Mouse (Mus musculus): ENCODE results near the gene Cwh43. TPM values are rescaled to one million over a fixed set of nuclear protein-coding genes. Genes with fewer than 3 reads are reported as not detected.

The Cwh43 gene
- polyA plus RNA-seq (2016; fragmentation: Nextera tagmentation; extraction: Ambion mirVana) = 0.20 TPM in 1 of 2 replicates, not detected in the other

DNA sequence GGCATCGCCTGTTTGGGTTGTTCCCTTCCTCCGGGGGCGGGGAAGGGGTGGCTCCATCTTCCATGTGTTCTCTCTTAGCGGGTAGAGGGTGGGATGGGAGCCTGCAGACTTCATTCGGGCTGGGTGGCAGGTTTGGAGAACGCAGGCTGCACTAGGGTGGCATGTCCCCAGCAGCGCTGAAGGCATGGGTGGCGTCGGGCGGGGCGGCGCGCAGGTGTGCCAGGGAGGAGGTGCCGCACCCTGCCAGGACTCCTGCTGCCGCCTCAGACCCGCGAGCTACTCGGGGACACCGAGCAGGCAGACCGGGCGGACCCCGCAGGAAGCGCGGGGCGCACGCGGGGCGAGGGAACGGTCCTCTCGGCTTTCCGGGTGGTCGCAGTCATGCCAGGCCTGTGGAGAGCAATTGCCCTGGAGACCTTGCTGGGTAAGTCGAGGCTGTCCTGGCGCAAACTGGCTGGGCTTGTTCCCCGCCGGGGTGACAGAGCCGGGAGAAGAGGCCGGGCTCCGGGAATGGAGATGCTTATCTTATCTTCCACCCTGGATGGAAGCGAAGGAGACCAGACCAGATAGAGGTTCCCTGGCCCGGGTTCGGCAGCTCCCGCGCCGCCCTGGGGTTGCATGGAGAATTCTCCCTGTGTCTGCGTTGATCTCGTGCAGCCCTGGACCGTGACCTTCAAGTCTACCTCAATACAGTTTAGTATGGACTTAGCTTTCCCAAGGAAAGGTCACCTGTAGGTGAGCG lies at the start of gene Cwh43:
TSS of gene Cwh43 (plus strand) at position 95 of the 742 bp plus-strand sequence.
- no peak for ATAC-seq (ENCODE audit: low FRiP score, low read depth)

DNA sequence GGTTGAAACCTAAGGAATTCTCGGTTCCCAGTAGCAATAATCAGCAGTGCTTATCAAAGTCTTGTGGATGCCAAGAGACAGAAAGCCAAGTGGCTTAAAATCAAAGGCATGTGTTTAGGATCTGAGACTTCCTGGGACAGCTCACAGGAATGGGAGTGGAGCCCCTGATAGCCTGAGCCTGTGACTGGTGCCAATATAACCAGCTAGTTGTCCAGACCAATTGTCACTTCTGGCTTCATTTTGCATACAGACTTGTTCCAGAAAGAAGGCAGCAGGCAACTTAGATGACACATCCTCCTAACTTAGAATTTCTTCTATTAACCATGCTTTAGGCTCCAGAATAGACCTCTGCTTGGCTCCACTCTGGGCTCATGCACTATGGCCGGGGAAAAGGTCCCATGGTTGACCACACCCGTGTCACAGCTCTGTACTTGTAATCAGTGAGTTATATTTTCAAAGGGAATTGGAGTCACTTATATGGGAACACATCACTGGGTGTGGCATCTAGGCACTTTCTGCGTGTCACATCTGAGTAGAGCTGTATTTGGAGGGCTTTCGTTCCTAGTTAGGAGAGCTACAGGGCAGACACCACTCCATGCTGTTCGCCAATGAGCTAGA lies 46.6 kb upstream of the Cwh43 start:
- Histone ChIP-seq H3K27ac (replicated peaks) (no peak overlapping the region), H3K36me3 (no peaks in the 10 kb centered on the region), H3K4me3 (no peak overlapping the region), H3K4me1 (peaks cover 4% of the 10 kb centered on the region), H3K4me2 (replicated peaks) (no peak overlapping the region), H3K27me3 (0 out of 2 replicates have a peak, but pooled peaks cover 5% of the 10 kb centered on the region), H3K9me3 (no peaks in the 10 kb centered on the region), H3K9ac (replicated peaks) (no peak overlapping the region)
- no peak for ATAC-seq (ENCODE audit: low FRiP score, low read depth)
- WGBS = 84% methylated on average over 6 of the region's 6 CpGs

More for the DNA sequence above, at the start of gene Cwh43:
- Histone ChIP-seq H3K4me1 (peaks cover 9% of the 10 kb centered on the region), H3K4me2 (replicated peaks) (peak within 1 kb of the TSS; percentile 69), H3K9me3 (no peaks in the 10 kb centered on the region), H3K27me3 (peaks cover 42% of the 10 kb centered on the region), H3K27ac (replicated peaks) (no peak within 1 kb of the TSS), H3K4me3 (peak within 1 kb of the TSS; percentile 41), H3K36me3 (no peaks in the 10 kb centered on the region), H3K9ac (replicated peaks) (peak within 1 kb of the TSS; percentile 16; the same call in 1 of the 2 replicates)
- WGBS = 4% methylated on average over 49 of the region's 49 CpGs

DNA sequence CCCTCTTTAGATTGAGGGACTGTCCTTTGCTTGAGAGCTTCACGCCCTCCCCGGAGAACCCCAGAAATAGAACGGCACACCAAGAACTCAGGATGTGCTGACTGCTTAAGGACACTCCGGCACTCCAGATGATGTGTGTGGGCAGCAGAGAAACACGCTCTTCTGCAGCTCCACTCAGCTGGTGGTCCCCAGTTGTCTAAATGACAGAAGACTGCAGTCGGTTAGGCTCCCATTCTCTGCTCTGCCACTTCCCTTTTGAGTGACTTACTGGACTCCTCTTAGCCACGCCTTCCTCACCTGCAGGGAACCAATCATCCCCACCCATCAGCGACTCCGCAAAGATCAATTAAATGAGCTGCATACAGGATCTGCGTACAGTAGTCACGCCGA lies 46.1 kb upstream of the Cwh43 start:
- WGBS = 39% methylated on average over 12 of the region's 12 CpGs
- Histone ChIP-seq H3K27ac (replicated peaks) (no peak overlapping the region), H3K36me3 (no peaks in the 10 kb centered on the region), H3K4me3 (no peak overlapping the region), H3K27me3 (0 out of 2 replicates have a peak, but pooled peaks cover 5% of the 10 kb centered on the region), H3K4me1 (no peaks in the 10 kb centered on the region; the same call in 1 of the 2 replicates), H3K4me2 (replicated peaks) (peak overlapping the region; percentile 25; the same call in 1 of the 2 replicates), H3K9ac (replicated peaks) (no peak overlapping the region), H3K9me3 (no peaks in the 10 kb centered on the region)
- ATAC-seq (ENCODE audit: low FRiP score, low read depth) = no peak

DNA sequence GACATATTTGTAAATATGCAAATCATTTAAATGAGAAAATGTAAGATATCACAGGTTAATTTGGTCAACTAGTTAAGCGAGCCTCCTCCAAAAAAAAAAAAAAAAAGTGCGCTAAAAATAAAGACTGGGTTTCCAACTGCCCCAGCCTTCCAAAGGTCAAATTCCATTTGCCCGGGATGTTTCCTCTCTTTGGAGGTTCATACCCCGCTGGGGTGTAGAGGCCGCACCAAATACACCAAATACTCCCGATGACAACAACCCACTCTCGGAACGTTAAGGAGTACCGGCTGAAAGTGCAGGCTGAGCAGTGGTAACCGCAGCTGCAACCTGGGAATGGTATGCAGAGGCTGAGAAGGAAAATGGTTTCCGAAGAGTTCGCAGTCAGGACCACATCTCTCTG lies 45.6 kb upstream of the Cwh43 start:
- no peaks in the 10 kb centered on the region for H3K36me3 ChIP-seq
- no peaks in the 10 kb centered on the region; the same call in 1 of the 2 replicates for H3K4me1 ChIP-seq
- H3K27me3 ChIP-seq = 0 out of 2 replicates have a peak, but pooled peaks cover 5% of the 10 kb centered on the region
- no peak for ATAC-seq (ENCODE audit: low FRiP score, low read depth)
- H3K4me3 ChIP-seq = no peak overlapping the region
- WGBS = 31% methylated on average over 12 of the region's 12 CpGs
- no peaks in the 10 kb centered on the region for H3K9me3 ChIP-seq
- H3K4me2 ChIP-seq (replicated peaks) = peak overlapping the region; percentile 25; the same call in 1 of the 2 replicates
- no peak overlapping the region for H3K9ac ChIP-seq (replicated peaks)
- no peak overlapping the region for H3K27ac ChIP-seq (replicated peaks)

DNA sequence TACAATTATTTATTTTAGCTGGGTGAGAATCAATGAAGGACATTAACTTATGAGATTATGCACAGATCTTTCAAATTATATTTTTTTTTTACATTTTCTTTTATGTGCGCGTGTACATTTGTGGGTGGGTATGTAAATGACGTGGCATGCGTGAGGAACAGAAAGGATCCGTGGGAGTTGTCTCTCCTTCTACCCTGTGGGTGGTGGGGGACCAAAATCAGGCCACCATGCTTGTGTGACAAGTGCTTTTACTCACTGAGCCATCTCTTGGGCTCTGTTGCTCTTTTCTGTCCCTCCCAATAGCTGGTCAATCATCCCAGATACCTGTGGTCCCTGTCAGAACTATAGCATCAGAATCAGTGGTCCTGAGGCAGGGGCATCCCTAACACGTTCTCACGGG lies 43.5 kb upstream of the Cwh43 start:
- WGBS = 85% methylated on average over 7 of the region's 7 CpGs
- H3K27me3 ChIP-seq = 0 out of 2 replicates have a peak, but pooled peaks cover 5% of the 10 kb centered on the region
- no peak overlapping the region for H3K4me3 ChIP-seq
- no peaks in the 10 kb centered on the region; the same call in 1 of the 2 replicates for H3K4me1 ChIP-seq
- no peak overlapping the region for H3K27ac ChIP-seq (replicated peaks)
- no peaks in the 10 kb centered on the region for H3K36me3 ChIP-seq
- no peak overlapping the region for H3K9ac ChIP-seq (replicated peaks)
- no peaks in the 10 kb centered on the region for H3K9me3 ChIP-seq
- ATAC-seq (ENCODE audit: low FRiP score, low read depth) = no peak
- no peak overlapping the region for H3K4me2 ChIP-seq (replicated peaks)

DNA sequence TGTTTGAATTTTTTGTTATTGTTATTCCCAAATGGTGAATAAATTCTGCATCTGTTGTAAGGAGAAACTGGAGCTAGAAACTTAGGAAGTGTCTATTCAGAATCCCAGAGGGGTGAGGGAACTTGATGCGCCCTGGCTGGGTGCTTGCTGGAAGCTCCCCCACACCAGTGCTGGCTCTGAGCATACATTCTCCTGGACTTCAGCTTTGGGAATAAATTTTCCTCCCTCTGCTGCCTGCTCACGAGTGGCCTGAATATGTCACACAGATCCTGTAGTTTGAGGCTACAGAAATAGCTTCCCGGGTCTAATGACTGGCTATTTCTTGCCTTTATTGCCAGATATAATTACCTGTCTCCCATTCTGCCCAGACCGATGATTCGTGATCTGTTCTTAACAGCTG lies 43.1 kb upstream of the Cwh43 start:
- 86% methylated on average over 5 of the region's 5 CpGs for WGBS
- no peaks in the 10 kb centered on the region for H3K9me3 ChIP-seq

DNA sequence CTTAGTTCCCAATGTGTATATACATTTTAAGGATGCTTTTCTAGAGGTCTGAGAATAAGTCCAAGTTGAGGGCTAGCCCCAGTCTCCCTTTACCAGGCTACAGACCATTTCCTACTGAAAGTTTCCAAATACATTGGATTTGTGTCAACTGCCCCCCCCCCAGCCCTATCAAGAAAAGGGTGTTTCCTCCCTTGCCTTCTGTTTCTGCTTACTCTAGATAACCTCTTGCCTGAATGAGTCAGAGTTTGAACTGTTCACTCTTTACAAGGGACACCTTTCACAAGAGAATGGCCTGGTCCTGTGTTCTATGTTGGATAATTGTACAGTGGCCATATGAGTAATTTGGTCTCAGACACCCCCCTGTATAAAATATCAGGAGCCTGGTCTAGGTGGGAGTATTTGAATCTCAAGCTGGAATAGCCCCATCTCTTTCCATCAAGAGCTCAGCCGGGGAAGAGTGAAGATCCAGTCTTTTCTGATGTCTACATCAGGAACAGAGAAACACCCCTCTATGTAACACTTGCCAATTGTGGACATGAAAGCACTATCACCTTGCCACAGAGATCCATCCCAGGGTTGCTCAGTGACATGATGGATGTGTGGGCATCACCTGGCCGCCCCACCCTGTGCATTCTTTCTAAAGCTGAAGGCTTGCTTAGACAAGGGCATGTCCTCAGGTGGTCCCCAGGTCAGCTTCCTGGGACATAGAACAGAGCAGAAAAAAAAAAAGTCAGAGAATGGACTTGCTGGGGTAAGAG lies 41.6 kb upstream of the Cwh43 start:
- Histone ChIP-seq H3K9ac (replicated peaks) (no peak overlapping the region), H3K4me1 (no peaks in the 10 kb centered on the region; the same call in 1 of the 2 replicates), H3K4me2 (replicated peaks) (no peak overlapping the region), H3K27ac (replicated peaks) (no peak overlapping the region), H3K4me3 (no peak overlapping the region), H3K27me3 (0 out of 2 replicates have a peak, but pooled peaks cover 7% of the 10 kb centered on the region), H3K9me3 (no peaks in the 10 kb centered on the region), H3K36me3 (no peaks in the 10 kb centered on the region)
- no peak for ATAC-seq (ENCODE audit: low FRiP score, low read depth)
- WGBS = 93% methylated on average over 2 of the region's 2 CpGs

More for the DNA sequence above, 43.1 kb upstream of the Cwh43 start:
- no peak overlapping the region for H3K4me2 ChIP-seq (replicated peaks)
- H3K4me1 ChIP-seq = no peaks in the 10 kb centered on the region; the same call in 1 of the 2 replicates
- no peak overlapping the region for H3K27ac ChIP-seq (replicated peaks)
- no peak overlapping the region for H3K4me3 ChIP-seq
- 0 out of 2 replicates have a peak, but pooled peaks cover 5% of the 10 kb centered on the region for H3K27me3 ChIP-seq
- ATAC-seq (ENCODE audit: low FRiP score, low read depth) = no peak
- no peak overlapping the region for H3K9ac ChIP-seq (replicated peaks)
- no peaks in the 10 kb centered on the region for H3K36me3 ChIP-seq

DNA sequence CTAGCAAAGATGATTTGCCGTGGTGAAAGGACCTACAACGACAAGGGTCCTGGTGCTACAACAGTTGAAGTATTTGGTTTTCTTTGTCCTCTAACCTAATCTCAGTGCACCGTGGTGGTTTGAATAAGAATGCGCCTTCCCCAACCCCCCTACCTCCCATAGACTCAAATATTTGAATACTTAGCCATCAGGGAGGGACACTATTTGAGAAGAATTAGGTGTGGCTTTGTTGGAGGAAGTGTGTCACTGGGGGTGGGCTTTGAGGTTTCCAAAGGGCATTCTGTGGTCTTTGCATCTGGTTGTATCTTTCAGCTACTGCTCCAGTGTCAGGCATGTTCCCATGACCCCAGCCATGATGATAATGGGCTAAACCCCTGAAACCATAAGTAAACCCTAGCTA lies 38.0 kb upstream of the Cwh43 start:
- Histone ChIP-seq H3K36me3 (no peaks in the 10 kb centered on the region), H3K9me3 (no peaks in the 10 kb centered on the region), H3K27ac (replicated peaks) (no peak overlapping the region), H3K4me3 (no peak overlapping the region), H3K27me3 (peaks cover 13% of the 10 kb centered on the region), H3K4me2 (replicated peaks) (no peak overlapping the region), H3K4me1 (no peaks in the 10 kb centered on the region), H3K9ac (replicated peaks) (no peak overlapping the region)
- 65% methylated on average over 4 of the region's 4 CpGs for WGBS
- no peak for ATAC-seq (ENCODE audit: low FRiP score, low read depth)

DNA sequence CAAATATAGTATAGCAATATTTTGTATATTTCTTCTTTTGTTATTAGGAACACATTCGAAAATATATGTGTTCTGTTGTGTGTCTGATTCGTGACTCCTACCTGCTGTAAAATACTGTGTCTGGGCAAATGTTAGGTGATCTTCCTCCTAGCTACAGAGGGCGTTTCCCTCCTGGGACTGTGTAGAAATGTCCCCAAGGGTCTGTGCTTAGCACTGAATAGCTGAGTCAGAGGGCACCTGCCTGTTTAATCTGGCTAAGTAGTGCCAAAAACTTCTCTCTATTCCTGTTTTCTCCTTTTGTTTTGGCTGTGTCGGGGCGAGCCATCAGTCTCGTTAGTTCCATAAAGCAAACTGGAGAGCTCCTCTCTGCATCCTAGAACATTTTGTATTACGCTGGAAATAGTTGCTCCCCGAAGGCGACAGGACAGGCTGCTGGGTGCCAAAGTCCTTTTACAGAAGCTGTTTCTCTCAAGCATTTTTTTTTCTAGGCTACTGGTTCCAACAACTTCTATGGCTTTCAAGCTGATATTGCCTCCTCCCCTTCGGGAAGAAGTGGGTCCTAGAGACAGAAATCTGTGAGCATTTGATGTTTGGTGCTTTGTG lies 36.9 kb upstream of the Cwh43 start:
- H3K9me3 ChIP-seq = no peaks in the 10 kb centered on the region
- H3K27me3 ChIP-seq = peaks cover 19% of the 10 kb centered on the region
- no peaks in the 10 kb centered on the region for H3K36me3 ChIP-seq
- no peak overlapping the region for H3K27ac ChIP-seq (replicated peaks)
- no peaks in the 10 kb centered on the region for H3K4me1 ChIP-seq
- no peak overlapping the region for H3K4me3 ChIP-seq
- no peak overlapping the region for H3K4me2 ChIP-seq (replicated peaks)
- H3K9ac ChIP-seq (replicated peaks) = no peak overlapping the region
- 76% methylated on average over 10 of the region's 10 CpGs for WGBS
- no peak for ATAC-seq (ENCODE audit: low FRiP score, low read depth)

DNA sequence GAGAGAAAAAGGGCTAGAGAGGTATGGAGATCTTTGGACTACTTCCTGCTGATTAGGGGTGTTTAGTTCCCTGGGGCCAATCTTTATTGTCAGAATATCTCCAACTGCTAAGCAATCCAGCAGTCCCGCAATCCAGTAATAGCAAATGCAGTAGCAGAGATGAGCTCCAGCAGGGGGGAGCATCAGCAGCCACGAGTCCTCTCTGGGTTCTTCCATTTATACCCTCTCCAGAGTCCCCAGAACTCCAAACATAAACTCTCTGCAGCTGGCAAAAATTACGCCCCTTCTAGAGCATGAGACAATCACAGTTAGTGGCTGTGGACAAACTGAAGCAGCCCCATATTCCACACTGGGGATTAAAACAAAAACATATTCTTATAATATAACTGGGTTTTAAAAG lies 36.1 kb upstream of the Cwh43 start:
- ATAC-seq (ENCODE audit: low FRiP score, low read depth) = no peak
- WGBS = 54% methylated on average over 3 of the region's 3 CpGs
- no peak overlapping the region for H3K4me3 ChIP-seq
- no peak overlapping the region for H3K4me2 ChIP-seq (replicated peaks)
- no peaks in the 10 kb centered on the region for H3K36me3 ChIP-seq
- H3K9me3 ChIP-seq = no peaks in the 10 kb centered on the region
- no peak overlapping the region for H3K27ac ChIP-seq (replicated peaks)
- H3K27me3 ChIP-seq = peaks cover 19% of the 10 kb centered on the region
- no peaks in the 10 kb centered on the region for H3K4me1 ChIP-seq
- no peak overlapping the region for H3K9ac ChIP-seq (replicated peaks)

DNA sequence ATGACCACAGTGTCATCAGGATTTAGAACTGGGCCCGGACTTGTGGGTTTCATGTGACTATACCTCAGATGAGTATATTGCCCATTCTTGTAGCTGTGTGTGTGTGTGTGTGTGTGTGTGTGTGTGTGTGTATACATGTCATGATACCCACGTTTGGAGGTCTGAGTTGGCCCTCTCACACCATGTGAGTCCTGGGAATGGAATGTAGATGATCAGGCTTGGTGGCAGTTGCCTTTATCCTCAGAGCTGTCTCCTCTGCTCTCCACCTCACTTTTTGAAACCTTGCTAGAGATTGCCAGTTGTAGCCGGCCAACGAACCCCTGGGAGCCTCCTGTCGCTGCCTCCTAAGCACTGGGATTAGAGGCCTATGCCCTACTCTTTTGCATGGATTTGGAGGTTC lies 33.3 kb upstream of the Cwh43 start:
- Histone ChIP-seq H3K9ac (replicated peaks) (no peak overlapping the region), H3K36me3 (no peaks in the 10 kb centered on the region), H3K27ac (replicated peaks) (no peak overlapping the region), H3K27me3 (peaks cover 23% of the 10 kb centered on the region), H3K4me3 (no peak overlapping the region), H3K4me1 (peaks cover 9% of the 10 kb centered on the region; the same call in 1 of the 2 replicates), H3K9me3 (no peaks in the 10 kb centered on the region), H3K4me2 (replicated peaks) (no peak overlapping the region)
- 86% methylated on average over 5 of the region's 5 CpGs for WGBS
- no peak for ATAC-seq (ENCODE audit: low FRiP score, low read depth)

Measured in midbrain, embryonic 12.5 days (tissue).